Mouse (Mus musculus) intestine, embryonic 15.5 days (tissue): ENCODE data around the gene Pou3f1. TPM values are rescaled to one million over a fixed set of nuclear protein-coding genes. Genes with fewer than 3 reads are reported as not detected.

Experiments
- ATAC-seq: fragments of 200-750 bp; cut with Nextera tagmentation; 2 replicates; pipeline ENCODE4 v1.8.0; 2017; ENCODE audit warnings: moderate TSS enrichment, moderate library complexity
- H3K27ac ChIP-seq: fragments of 300-500 bp; sonication (generic); 2 replicates; pipeline ENCODE4 v1.5.1; 2015; ENCODE audit warnings: mild to moderate bottlenecking, inconsistent platforms
- H3K27me3 ChIP-seq: fragments of 300-500 bp; sonication (generic); replicated peaks from 2 replicates; pipeline ENCODE4 v1.6.1; 2015; ENCODE audit warnings: inconsistent platforms
- H3K36me3 ChIP-seq: fragments of 300-500 bp; sonication (generic); 2 replicates; pipeline ENCODE4 v1.6.1; 2015; ENCODE audit warnings: inconsistent platforms
- H3K4me1 ChIP-seq: fragments of 300-500 bp; sonication (generic); replicated peaks from 2 replicates; pipeline ENCODE4 v1.6.1; 2015; ENCODE audit warnings: inconsistent platforms
- H3K4me2 ChIP-seq: fragments of 300-500 bp; sonication (generic); replicated peaks from 2 replicates; pipeline ENCODE4 v1.6.1; 2015; ENCODE audit warnings: mild to moderate bottlenecking, inconsistent platforms
- H3K4me3 ChIP-seq: fragments of 300-500 bp; sonication (generic); replicated peaks from 2 replicates; pipeline ENCODE4 v1.5.1; 2015; ENCODE audit warnings: inconsistent platforms
- H3K9ac ChIP-seq: fragments of 300-500 bp; sonication (generic); 2 replicates; pipeline ENCODE4 v1.6.1; 2015; ENCODE audit warnings: inconsistent platforms
- H3K9me3 ChIP-seq: fragments of 300-500 bp; sonication (generic); 2 replicates; pipeline ENCODE4 v1.6.1; 2016; ENCODE audit warnings: inconsistent platforms
- WGBS: fragments of 180-500 bp; shearing (Covaris S2); methylation state at CpG from one replicate; pipeline ENCODE4 v1.1.7; 2015; 5-methylcytosine and 5-hydroxymethylcytosine counted together
- polyA plus RNA-seq: library from polyadenylated mRNA; unstranded; fragments of >200 nt; fragmentation: Nextera tagmentation; extraction: Ambion mirVana; gene quantifications from 2 replicates; pipeline ENCODE4 v1.2.1, GENCODE M21; 2015

The Pou3f1 gene
- polyA plus RNA-seq, 1 experiment from 2014 or later = 0.11 TPM

DNA sequence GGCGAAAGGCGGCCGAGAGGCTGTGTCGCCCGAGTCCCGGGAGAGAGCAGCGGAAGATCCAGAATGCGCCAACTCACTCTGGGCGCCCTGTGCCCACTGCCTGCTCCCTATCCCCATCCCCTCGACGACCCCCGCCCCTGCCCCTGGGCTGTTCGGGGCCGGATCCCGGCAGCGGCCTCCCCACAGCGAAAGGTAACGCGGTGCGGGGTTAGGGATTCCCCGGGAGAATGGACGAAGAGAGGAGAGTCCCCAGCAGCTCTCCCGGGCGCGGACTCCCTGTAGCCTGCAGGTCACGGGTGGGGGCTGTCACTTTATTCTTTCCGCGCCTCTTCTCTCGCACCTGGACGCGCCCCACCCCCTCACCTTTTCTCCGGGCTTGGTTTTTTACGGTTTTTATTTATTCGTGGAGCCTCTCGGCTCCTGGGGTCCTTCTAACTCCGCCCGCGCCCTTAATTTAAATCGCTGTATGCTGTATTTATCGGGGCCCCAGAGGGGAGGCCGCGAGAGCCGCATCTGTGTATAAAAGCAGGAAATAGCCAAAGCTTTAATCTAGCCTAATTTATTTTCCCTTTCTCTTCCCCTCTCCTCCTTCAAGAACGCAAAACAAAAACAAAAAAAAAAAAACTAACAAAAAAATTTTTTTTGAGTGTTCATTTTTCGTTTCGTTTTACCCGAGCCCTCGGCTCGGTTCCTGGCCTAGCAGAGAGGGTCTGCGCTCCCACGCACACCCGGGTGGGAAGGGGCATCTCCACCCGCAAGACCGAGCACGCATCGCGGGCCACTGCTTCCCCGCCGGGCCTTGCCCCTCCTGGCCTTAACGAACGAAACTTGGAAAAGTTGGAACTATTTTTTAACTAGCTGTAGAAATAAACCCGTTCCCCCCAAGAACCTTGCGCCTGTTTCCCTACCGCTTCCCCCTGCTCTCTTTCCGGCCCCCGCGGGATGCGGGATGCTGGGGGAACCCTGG, 2.9 kb downstream of the Pou3f1 start:
- peaks cover 88% of the 10 kb centered on the region for H3K27me3 ChIP-seq
- 2% methylated on average over 67 of the region's 68 CpGs for WGBS
- H3K9ac ChIP-seq = no peak overlapping the region
- H3K4me2 ChIP-seq = peak overlapping the region; percentile 96
- H3K4me1 ChIP-seq = peaks cover 29% of the 10 kb centered on the region
- peak overlapping the region; percentile 22 for H3K4me3 ChIP-seq
- no peak for ATAC-seq
- H3K9me3 ChIP-seq = no peaks in the 10 kb centered on the region
- H3K36me3 ChIP-seq = no peaks in the 10 kb centered on the region
- H3K27ac ChIP-seq = no peak overlapping the region

DNA sequence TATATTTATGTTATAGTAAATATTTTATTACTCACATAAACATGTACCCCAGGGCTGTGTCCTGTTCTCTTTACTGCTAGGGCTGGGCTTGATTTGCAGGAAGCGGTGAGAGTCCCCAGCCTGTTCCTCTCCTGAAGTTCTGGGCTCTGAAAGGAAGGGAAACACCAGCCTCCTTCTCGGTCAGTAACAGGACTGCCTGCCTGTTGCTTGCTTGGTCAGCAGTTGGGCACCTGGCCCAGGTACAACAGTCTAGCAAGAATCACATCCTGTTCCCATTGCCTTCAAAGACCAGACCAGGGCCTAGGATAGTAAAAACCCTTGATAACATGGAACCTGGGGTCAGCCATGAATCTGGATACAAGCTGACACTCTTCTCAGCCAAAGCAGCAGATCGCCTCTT, 4.0 kb downstream of the Pou3f1 start:
- Histone ChIP-seq H3K9me3 (no peaks in the 10 kb centered on the region), H3K27me3 (peaks cover 82% of the 10 kb centered on the region), H3K9ac (no peak overlapping the region), H3K36me3 (no peaks in the 10 kb centered on the region), H3K27ac (no peak overlapping the region), H3K4me1 (peaks cover 29% of the 10 kb centered on the region), H3K4me3 (no peak overlapping the region), H3K4me2 (no peak overlapping the region)
- 53% methylated on average over 3 of the region's 3 CpGs for WGBS
- ATAC-seq = no peak

DNA sequence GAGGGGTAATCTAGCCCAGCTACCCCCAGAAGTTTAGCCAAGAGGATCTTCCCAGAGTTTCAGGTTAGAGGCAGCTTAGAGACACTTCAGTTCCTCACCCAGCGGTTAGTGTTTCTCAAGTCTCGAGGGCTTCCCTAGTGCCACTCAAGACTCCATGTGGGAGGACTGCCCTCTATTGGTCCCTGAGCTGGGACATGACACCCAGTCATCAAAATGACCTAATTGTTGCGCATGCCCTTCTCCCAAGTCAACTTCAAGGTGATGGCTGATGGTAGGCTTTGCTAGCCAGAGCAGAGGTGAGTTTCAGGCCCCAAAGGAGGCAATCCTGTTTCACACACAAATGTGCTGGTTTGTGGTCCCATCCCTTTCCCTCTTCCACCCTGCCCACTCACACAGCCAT, 6.4 kb downstream of the Pou3f1 start:
- Histone ChIP-seq H3K36me3 (no peaks in the 10 kb centered on the region), H3K4me1 (peaks cover 13% of the 10 kb centered on the region), H3K27me3 (peaks cover 71% of the 10 kb centered on the region), H3K4me3 (no peak overlapping the region), H3K27ac (no peak overlapping the region), H3K9ac (no peak overlapping the region), H3K9me3 (no peaks in the 10 kb centered on the region), H3K4me2 (no peak overlapping the region)
- 45% methylated on average over 3 of the region's 3 CpGs for WGBS
- no peak for ATAC-seq

DNA sequence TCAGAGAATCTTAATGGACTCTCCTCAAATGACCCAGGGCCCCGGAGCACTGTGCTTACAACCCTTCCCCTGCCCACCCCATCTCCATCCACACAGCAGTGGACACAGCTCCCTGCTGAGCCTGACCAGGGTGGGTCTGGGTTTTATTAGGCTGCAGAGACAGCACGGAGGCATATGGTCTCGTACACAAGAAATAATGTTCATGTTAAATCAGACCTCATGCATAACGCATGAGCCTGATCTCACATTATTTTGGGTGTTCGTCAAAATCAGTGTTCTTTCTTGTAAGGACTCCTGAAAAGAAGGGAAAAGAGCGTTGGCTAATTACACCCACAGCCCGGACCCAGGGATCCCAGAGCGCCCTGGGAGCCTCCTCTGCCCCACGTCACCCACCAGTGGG, 7.6 kb downstream of the Pou3f1 start:
- Histone ChIP-seq H3K4me1 (peaks cover 4% of the 10 kb centered on the region; the same call in 1 of the 2 replicates), H3K36me3 (no peaks in the 10 kb centered on the region), H3K9ac (no peak overlapping the region), H3K4me2 (no peak overlapping the region), H3K27me3 (peaks cover 61% of the 10 kb centered on the region), H3K4me3 (no peak overlapping the region), H3K9me3 (no peaks in the 10 kb centered on the region), H3K27ac (no peak overlapping the region)
- WGBS = 71% methylated on average over 9 of the region's 9 CpGs
- no peak for ATAC-seq

DNA sequence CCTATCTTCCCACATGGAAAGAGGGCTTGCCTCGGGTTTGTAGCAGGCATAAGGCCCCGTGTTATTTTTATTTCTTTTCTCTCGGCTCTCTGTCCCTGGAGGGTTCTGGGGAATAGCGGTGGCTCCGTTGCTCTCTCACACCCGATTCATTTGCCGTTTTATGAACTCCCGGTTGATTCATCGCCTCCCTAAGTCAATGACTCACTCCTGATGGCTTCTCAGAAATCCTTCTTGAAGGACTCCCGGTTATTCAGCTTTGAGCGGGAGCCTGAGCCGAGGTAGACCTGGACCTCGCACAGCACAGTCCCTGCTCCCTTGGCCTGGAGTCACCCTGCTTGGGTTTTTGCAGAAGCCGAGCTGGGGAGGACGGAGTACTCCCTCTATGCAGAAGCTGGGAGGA, 8.0 kb downstream of the Pou3f1 start:
- Histone ChIP-seq H3K9me3 (no peaks in the 10 kb centered on the region), H3K4me2 (no peak overlapping the region), H3K36me3 (no peaks in the 10 kb centered on the region), H3K4me3 (no peak overlapping the region), H3K9ac (no peak overlapping the region), H3K27ac (no peak overlapping the region), H3K27me3 (peaks cover 57% of the 10 kb centered on the region), H3K4me1 (no peaks in the 10 kb centered on the region)
- no peak for ATAC-seq
- 73% methylated on average over 15 of the region's 15 CpGs for WGBS

DNA sequence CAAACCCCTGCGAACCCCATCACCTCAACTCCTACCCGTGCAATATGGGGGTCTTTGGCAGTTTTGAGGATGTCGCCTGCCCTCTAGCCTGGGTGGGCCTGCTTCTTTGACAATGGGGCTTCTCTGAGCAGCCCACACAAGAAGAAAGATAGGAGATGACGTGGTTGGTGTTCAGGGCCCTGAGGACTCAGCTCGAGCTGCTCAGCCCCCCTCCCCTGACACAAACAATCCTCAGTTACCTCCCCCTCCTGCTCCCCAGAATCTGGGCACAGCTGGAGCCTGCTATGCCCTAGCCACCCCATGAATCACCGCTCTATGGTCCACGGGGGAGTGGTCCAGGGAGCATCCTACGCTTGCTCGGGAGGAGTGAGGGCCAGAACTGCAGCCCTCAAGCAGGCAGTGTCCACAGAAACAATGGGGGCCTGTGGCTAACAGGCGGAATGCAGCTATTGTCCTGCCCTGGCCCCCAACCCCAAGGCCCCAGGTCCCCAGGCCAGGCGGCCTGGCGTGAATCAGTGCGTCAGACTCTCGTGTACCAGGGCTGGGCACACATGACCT, 10.9 kb downstream of the Pou3f1 start:
- no peak for ATAC-seq
- H3K4me3 ChIP-seq = no peak overlapping the region
- H3K27me3 ChIP-seq = peaks cover 52% of the 10 kb centered on the region
- H3K36me3 ChIP-seq = no peaks in the 10 kb centered on the region
- H3K27ac ChIP-seq = no peak overlapping the region
- H3K4me1 ChIP-seq = peaks cover 6% of the 10 kb centered on the region
- H3K9me3 ChIP-seq = no peaks in the 10 kb centered on the region
- WGBS = 37% methylated on average over 14 of the region's 14 CpGs
- no peak overlapping the region for H3K9ac ChIP-seq
- H3K4me2 ChIP-seq = no peak overlapping the region

DNA sequence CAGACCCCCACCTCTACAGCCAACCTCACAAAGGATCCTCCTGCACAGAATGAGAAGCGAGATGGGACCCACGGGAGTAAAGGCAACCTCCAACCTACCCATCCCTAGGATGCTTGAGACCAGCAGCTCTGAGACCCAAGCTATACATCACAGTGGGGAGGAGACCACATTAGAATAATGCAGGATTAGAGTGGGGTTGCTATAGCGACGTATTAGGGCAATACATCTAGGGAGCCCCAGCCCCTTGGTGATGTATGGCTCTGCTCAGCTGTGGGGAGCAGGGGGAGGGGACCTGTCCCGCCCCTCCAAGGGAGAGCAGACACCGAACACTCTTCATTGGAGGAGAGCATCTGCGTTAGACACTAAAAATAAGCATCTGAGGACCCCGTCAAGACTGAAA, 11.5 kb downstream of the Pou3f1 start:
- Histone ChIP-seq H3K9ac (no peak overlapping the region), H3K4me2 (no peak overlapping the region), H3K27me3 (peaks cover 52% of the 10 kb centered on the region), H3K9me3 (no peaks in the 10 kb centered on the region), H3K27ac (no peak overlapping the region), H3K4me1 (peaks cover 11% of the 10 kb centered on the region), H3K36me3 (no peaks in the 10 kb centered on the region), H3K4me3 (no peak overlapping the region)
- 15% methylated on average over 8 of the region's 8 CpGs for WGBS
- ATAC-seq = no peak

DNA sequence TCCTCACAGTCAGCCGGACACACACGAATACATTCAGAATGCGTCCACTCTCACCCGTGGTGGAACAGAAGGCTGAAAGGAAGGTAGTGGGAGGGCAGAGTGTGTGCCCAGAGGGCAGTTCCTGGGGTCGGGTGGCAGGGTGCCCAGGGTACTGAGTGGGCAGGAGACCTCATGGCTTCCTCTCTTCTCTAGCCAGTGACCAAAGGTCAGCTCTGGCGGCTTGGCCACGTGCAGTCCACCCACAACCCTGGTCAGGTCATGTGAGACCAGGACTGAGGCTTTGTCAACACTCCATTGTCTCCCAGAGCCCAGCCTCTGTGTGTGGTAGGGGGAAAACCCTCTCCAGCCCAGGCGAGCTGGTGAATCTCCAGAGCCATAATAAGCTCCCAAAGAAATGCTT, 13.6 kb downstream of the Pou3f1 start:
- H3K4me1 ChIP-seq = peaks cover 11% of the 10 kb centered on the region

DNA sequence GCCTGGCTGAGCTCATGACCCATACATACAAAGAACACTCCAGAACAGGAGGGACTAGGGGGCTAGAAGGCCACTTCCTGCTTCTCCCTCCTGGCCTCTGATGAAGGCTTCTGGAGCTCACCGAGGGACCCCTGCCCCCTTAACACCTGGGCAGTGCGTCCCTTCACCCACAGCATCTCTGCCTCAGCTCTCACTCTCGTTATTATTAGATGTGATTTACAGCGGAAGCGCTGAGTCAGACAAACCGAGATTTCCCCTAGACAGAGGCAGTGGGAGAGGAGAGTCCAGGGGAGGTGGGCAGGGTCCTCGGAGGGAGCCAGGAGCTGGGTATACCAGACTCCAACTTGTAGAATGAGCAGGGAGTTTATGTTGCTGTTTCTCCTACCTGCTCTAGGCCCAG, 15.0 kb downstream of the Pou3f1 start:
- Histone ChIP-seq H3K4me1 (peaks cover 11% of the 10 kb centered on the region), H3K36me3 (no peaks in the 10 kb centered on the region), H3K27ac (no peak overlapping the region), H3K4me3 (no peak overlapping the region), H3K9ac (no peak overlapping the region), H3K9me3 (no peaks in the 10 kb centered on the region), H3K4me2 (no peak overlapping the region), H3K27me3 (peaks cover 41% of the 10 kb centered on the region)
- 22% methylated on average over 7 of the region's 7 CpGs for WGBS
- no peak for ATAC-seq

More for the DNA sequence above, 13.6 kb downstream of the Pou3f1 start:
- peaks cover 43% of the 10 kb centered on the region for H3K27me3 ChIP-seq
- 71% methylated on average over 8 of the region's 8 CpGs for WGBS
- H3K27ac ChIP-seq = no peak overlapping the region
- no peak overlapping the region for H3K4me3 ChIP-seq
- no peaks in the 10 kb centered on the region for H3K36me3 ChIP-seq
- H3K9ac ChIP-seq = no peak overlapping the region
- H3K9me3 ChIP-seq = no peaks in the 10 kb centered on the region
- no peak overlapping the region for H3K4me2 ChIP-seq
- no peak for ATAC-seq

DNA sequence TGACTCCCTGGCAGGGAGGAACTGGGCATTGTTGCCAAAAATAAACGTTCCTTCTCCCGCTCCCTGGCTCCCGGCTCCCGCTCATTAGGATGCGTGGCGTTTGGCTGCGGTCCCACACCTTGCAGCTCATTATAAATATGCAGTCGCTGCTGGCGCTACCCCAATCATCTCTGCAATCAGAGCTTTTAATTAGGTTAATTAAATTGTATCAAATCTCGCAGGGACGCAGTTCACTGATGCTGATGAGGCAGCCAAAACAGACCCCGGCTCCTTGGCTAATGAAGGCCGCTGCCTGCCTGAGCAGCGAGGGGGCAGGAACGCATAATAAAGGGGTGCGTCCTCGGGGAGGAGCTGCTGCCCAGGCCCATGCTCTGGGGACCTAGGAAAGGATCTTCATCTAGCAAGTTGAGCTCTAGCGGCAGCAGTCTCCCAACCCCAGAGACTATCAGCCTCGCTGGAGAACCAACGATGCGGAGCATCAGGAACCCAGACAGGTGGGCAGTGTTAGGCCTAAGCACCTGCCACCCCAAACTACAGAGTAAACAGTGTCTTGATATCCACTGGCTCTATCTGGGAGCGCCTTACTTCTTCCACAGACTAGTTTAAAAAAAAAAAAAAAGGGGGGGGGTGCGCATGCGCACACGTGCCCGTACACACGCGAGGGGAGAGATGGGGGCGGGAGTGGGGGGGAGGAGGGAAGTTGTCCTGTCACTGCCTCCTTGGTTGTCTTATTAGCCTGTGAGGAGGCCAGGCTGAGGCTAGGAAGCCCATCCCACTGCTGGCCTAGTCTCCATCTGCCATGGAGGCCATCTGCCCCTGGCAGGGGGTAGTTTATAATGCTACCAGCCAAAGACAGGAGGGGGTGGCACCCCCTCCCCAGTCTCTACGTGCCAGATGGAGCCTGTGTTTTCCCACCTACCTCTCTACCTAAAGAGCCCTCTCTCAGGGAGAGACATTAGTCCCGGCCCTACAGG, 16.0 kb downstream of the Pou3f1 start:
- peaks cover 1% of the 10 kb centered on the region; the same call in 1 of the 2 replicates for H3K36me3 ChIP-seq
- peak overlapping the region; percentile 41 for H3K4me2 ChIP-seq
- H3K27ac ChIP-seq = no peak overlapping the region
- peaks cover 11% of the 10 kb centered on the region for H3K4me1 ChIP-seq
- no peaks in the 10 kb centered on the region for H3K9me3 ChIP-seq
- ATAC-seq = no peak; the same call in 1 of the 2 replicates
- H3K4me3 ChIP-seq = 0 out of 2 replicates have a peak overlapping the region, but pooled peaks have one; percentile 2
- peaks cover 31% of the 10 kb centered on the region for H3K27me3 ChIP-seq
- WGBS = 7% methylated on average over 29 of the region's 31 CpGs
- H3K9ac ChIP-seq = no peak overlapping the region

DNA sequence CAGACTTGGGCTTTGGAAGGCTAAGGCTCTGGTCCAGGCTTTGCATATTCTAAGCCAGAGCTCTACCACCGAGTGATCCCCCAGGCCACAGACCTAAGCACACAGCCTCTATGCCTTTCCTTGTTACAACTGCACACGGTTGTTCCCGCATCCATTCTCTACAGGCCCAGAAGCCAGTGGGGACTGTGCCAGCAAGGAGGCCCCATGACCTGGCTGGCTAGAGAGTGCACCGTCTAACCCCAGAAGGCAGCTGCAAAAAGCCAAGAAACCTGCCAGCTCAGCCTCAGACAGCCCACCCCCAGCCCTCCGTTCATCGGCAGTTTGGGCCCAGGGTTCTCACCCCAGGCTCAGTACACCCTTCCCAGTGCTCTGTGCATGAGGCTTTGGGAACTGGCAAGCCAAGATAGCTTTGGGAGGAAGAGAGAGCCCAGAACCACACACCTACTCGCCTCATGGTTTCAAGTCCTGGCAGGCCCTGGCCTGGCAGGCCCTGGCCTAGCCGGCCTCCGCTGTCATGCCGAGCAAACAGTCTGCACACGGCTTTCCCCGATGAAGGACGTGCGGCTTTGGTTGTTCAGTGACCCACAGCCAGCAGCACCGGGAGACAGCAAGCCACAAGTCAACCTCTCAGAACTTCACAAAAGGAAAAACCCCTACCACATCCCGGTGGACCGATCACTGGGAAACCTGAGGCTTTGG, 17.9 kb downstream of the Pou3f1 start:
- no peaks in the 10 kb centered on the region for H3K9me3 ChIP-seq
- peaks cover 31% of the 10 kb centered on the region for H3K27me3 ChIP-seq
- H3K4me1 ChIP-seq = peaks cover 11% of the 10 kb centered on the region
- H3K4me2 ChIP-seq = no peak overlapping the region
- H3K27ac ChIP-seq = no peak overlapping the region
- 76% methylated on average over 17 of the region's 17 CpGs for WGBS
- ATAC-seq = no peak
- no peak overlapping the region for H3K4me3 ChIP-seq
- H3K9ac ChIP-seq = no peak overlapping the region
- H3K36me3 ChIP-seq = peaks cover 7% of the 10 kb centered on the region; the same call in 1 of the 2 replicates
